Mouse (Mus musculus) ES-E14 (cell line): ENCODE data around the gene Upf1. TPM values are rescaled to one million over a fixed set of nuclear protein-coding genes. Genes with fewer than 3 reads are reported as not detected.

Source experiments
- DNase-seq: peaks from one replicate; pipeline ENCODE4 v3.0.0-alpha.2; 2013; ENCODE audit warnings: low read depth, low spot score
- H3K27ac ChIP-seq: 2 replicates; pipeline ENCODE4 v1.5.1; 2012; ENCODE audit warnings: low read depth, mild to moderate bottlenecking, low read length, moderate library complexity, mixed read lengths; ENCODE audit not compliant: poor library complexity, insufficient read depth, severe bottlenecking
- H3K36me3 ChIP-seq: 2 replicates; pipeline ENCODE4 v1.6.1; 2012; ENCODE audit warnings: mild to moderate bottlenecking, low read length, moderate library complexity, mixed read lengths; ENCODE audit not compliant: control insufficient read depth, poor library complexity, insufficient read depth, severe bottlenecking
- H3K4me1 ChIP-seq, 2 experiments: fragments of 150-350 bp in 1 of 2; sonication (generic) in 1 of 2; 2 replicates each; pipeline ENCODE4 v1.6.1; 2012; ENCODE audit warnings: low read length in 2 of 2, mild to moderate bottlenecking in 1 of 2, mixed read lengths in 1 of 2; ENCODE audit not compliant: control insufficient read depth in 2 of 2, insufficient read depth in 2 of 2, poor library complexity in 1 of 2
- H3K4me3 ChIP-seq, 2 experiments: fragments of 150-350 bp in 1 of 2; sonication (generic) in 1 of 2; 2 replicates each; pipeline ENCODE4 v1.5.1; 2012; ENCODE audit warnings: low read length in 2 of 2, low read depth in 1 of 2, mild to moderate bottlenecking in 1 of 2, mixed read lengths in 1 of 2; ENCODE audit not compliant: insufficient read depth in 1 of 2, poor library complexity in 1 of 2, severe bottlenecking in 1 of 2
- H3K9ac ChIP-seq: 2 replicates; pipeline ENCODE4 v1.6.1; 2012; ENCODE audit warnings: low read depth, mild to moderate bottlenecking, low read length, mixed read lengths; ENCODE audit not compliant: poor library complexity, insufficient read depth, severe bottlenecking
- H3K9me3 ChIP-seq: fragments of 150-350 bp; sonication (generic); 2 replicates; pipeline ENCODE4 v1.6.1; 2012; ENCODE audit warnings: low read depth, mild to moderate bottlenecking, low read length; ENCODE audit not compliant: control insufficient read depth, insufficient read depth
- CHD2 ChIP-seq: IDR thresholded peaks from 2 replicates; pipeline ENCODE4 v1.6.1; 2014; ENCODE audit warnings: mild to moderate bottlenecking, low read depth, low read length, inconsistent platforms
- HCFC1 ChIP-seq: IDR thresholded peaks from 2 replicates; pipeline ENCODE4 v1.6.1; 2012; ENCODE audit warnings: low read length, inconsistent platforms, borderline replicate concordance; ENCODE audit not compliant: insufficient read depth
- MAFK ChIP-seq: IDR thresholded peaks from 2 replicates; pipeline ENCODE4 v1.6.1; 2014; ENCODE audit warnings: mild to moderate bottlenecking, low read depth, low read length, inconsistent platforms; ENCODE audit not compliant: insufficient read depth
- ZC3H11A ChIP-seq: IDR thresholded peaks from 2 replicates; pipeline ENCODE4 v1.6.1; 2012; ENCODE audit warnings: low read depth, mild to moderate bottlenecking, inconsistent platforms, low read length, borderline replicate concordance
- ZNF384 ChIP-seq: IDR thresholded peaks from 2 replicates; pipeline ENCODE4 v1.6.1; 2012; ENCODE audit warnings: low read depth, low read length, inconsistent platforms
- in situ Hi-C, 2 experiments: fragments of 600-800 bp; cut with MboI; formaldehyde crosslinking; loops; one replicate each; pipeline ENCODE4 v1.15.1; 2025; ENCODE audit warnings: low sequenced_read_pairs in 2 of 2, inconsistent platforms in 1 of 2; ENCODE audit not compliant: unreplicated experiment in 2 of 2
- total RNA-seq: library from RNA; depleted of rRNA; stranded (reverse); fragments of 300-350 nt; gene quantifications from 2 replicates; pipeline ENCODE4 v1.2.3, GENCODE M21; 2012

Gene Upf1
- total RNA-seq, 1 experiment = 54.7 TPM

DNA sequence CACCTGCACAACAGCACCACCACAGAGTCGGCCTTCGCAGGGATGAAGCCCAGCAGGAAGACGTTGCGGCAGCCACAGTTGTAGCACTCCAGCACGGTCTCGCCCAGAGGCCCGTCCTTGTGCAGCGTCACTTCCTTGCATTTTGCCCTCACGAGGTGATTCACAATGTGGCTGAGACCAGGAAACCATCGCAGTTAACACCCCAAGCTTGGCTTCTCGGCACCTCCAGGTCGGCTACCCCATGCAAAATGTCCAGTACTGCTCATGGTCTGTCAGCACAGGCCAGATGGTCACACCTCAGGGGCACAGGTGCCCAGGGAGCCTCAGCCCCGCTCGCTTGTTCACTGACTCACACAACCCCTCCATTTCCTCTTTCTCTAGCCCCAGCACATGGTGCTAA is 11.1 kb downstream of the Upf1 start:
- in situ Hi-C loops = no loop called here
- Histone ChIP-seq H3K9ac (no peak overlapping the region), H3K36me3 (peaks cover 78% of the 10 kb centered on the region), H3K9me3 (no peaks in the 10 kb centered on the region), H3K4me3 (no peak overlapping the region), H3K27ac (no peak overlapping the region; the same call in 1 of the 2 replicates), H3K4me1 (peaks cover 0 to 5% of the 10 kb centered on the region in 2 experiments; a peak in 1 of 4 replicates)
- no peak for TF ChIP-seq MAFK
- no peak for TF ChIP-seq CHD2
- no peak for TF ChIP-seq ZC3H11A
- no peak for TF ChIP-seq ZNF384
- no peak for TF ChIP-seq HCFC1
- no peak for DNase-seq

DNA sequence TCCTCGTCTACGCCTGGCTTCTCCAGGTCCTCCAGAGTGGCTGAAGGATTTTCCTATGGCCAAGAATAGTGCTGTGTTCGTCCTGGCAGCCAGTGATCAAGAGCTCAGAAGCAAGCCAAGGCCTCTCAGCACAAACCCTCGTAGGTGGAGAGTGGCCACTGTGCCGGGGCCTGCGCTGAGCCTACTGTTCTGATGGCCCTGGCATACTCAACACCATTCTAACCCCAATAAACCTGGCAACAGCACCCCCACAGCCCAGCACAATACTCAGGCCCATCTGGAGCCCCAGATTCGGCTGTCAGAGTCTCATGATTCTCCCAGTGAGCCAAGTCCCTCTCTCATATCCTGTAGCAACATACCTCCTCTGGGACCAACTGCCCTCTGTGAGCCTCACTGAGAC is 12.4 kb downstream of the Upf1 start:
- no peak for DNase-seq
- Histone ChIP-seq H3K36me3 (peaks cover 84% of the 10 kb centered on the region), H3K9ac (no peak overlapping the region), H3K27ac (no peak overlapping the region), H3K4me3 (no peak overlapping the region), H3K9me3 (no peaks in the 10 kb centered on the region), H3K4me1 (0 out of 4 replicates have a peak, but pooled peaks cover 0 to 2% of the 10 kb centered on the region in 2 experiments)
- in situ Hi-C loops = no loop called here
- no peak for TF ChIP-seq CHD2
- TF ChIP-seq ZC3H11A = no peak
- TF ChIP-seq ZNF384 = no peak
- TF ChIP-seq MAFK = no peak
- TF ChIP-seq HCFC1 = no peak

DNA sequence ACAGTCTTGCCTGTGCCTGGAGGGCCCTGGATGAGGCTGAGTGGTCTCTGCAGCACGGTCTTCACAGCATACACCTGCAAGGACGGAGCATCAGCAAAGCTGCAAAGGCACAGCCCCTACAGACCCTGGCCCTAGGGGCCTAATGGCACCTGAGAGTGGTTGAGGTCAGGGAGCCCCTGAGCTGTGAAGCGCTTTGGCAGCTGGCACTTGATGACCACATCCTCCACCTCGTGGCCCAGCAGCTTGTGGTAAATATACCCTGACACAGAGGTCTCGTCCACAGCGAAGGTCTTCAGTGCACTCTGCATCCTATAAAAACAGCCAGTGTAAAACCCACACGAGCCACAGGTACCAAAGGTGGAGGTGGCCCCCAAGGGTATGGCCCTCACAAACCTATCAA is 14.1 kb downstream of the Upf1 start:
- H3K9ac ChIP-seq = no peak overlapping the region
- peaks cover 93% of the 10 kb centered on the region for H3K36me3 ChIP-seq
- no peaks in the 10 kb centered on the region for H3K9me3 ChIP-seq
- H3K4me3 ChIP-seq = no peak overlapping the region
- H3K27ac ChIP-seq = no peak overlapping the region
- no peak for DNase-seq
- H3K4me1 ChIP-seq = 0 out of 4 replicates have a peak, but pooled peaks cover 0 to under 1% of the 10 kb centered on the region in 2 experiments
- in situ Hi-C loops = no loop called here
- TF ChIP-seq HCFC1 (no peak), ZC3H11A (no peak), CHD2 (no peak), MAFK (no peak), ZNF384 (no peak)

DNA sequence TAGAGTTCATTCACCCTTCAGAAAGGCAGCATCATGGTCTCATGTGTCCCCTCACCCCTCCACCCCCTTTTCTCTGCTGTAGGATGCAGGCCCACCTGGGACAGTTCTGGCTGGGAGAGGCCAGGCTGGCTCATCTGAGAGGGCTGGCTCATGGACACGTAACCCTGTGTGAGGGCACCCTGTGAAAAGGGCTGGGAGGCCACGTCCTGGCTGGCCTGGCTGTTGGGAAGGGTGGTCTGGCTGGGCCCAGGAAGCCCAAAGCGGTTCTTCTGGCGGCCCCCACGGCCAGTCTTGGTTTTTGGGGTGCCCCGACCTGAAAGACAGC is 20.2 kb downstream of the Upf1 start:
- Histone ChIP-seq H3K27ac (no peak overlapping the region), H3K36me3 (peaks cover 61% of the 10 kb centered on the region), H3K9me3 (no peaks in the 10 kb centered on the region), H3K4me3 (no peak overlapping the region), H3K9ac (no peak overlapping the region), H3K4me1 (peaks cover 2 to 14% of the 10 kb centered on the region in 2 experiments; a peak in 2 of 4 replicates)
- no peak for DNase-seq
- no peak for TF ChIP-seq CHD2
- TF ChIP-seq MAFK = no peak
- TF ChIP-seq HCFC1 = no peak
- TF ChIP-seq ZC3H11A = no peak
- no peak for TF ChIP-seq ZNF384
- in situ Hi-C loops = no loop called here
